Mouse (Mus musculus) skeletal muscle tissue, adult 2 months (tissue): ENCODE measurements around the gene Atl1.

Experiments used
- DNase-seq: peaks from one replicate; pipeline ENCODE4 v3.0.0-alpha.2; 2012; ENCODE audit warnings: low read depth, low spot score

Atl1 gene

GRCm38 (mm10) chr12:69941655-69942329 lies 49.4 kb downstream of the Atl1 start:
- DNase-seq = no peak

DNA sequence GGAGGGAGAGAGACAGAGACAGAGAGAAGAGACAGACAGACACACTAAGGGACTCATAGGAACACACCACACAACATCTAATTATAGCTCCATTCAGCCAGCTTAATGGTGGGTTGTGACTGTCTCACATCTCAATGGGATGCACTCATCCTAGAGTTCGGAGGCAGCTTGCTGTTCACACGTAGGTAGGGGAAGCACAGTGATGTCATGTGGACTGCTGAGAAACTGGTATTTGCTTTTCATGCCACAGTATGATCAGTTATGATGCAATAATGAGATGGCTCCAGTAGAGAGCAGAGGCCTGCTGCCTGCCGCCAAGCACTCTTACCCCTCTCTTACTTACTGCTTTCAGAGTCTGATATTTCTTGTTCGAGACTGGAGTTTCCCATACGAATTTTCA lies 53.4 kb downstream of the Atl1 start:
- DNase-seq = no peak

- no peak for DNase-seq
These were observed 55.1 kb downstream of the Atl1 start for GRCm38 (mm10) chr12:69947502-69947901.

DNA sequence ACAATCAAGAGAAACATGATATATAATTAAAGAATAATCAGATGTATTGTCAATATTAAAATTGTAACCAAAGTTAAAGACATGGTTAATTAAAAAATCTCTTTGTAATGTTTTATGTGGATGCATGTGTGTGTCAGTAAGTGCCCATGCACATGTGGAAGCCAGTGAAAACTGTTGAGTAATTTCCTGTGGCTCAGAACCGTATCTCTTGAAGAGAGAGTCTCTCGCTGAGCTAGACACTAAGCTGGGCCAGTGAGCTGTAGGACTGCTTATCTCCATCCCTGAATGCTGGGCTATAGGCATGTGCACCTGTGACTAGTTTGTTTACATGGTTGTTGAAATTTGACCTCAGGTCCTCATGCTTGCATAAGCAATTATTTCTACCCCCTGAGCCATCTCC lies 65.0 kb downstream of the Atl1 start:
- DNase-seq = no peak

GRCm38 (mm10) chr12:69962468-69962867 lies 70.1 kb downstream of the Atl1 start:
- peak; percentile 69 for DNase-seq

GRCm38 (mm10) chr12:69963141-69963540 lies 70.7 kb downstream of the Atl1 start:
- no peak for DNase-seq

- no peak for DNase-seq
These were observed 73.2 kb downstream of the Atl1 start for GRCm38 (mm10) chr12:69965644-69966043.

- DNase-seq = no peak
These were observed 73.7 kb downstream of the Atl1 start for GRCm38 (mm10) chr12:69966071-69966470.

DNA sequence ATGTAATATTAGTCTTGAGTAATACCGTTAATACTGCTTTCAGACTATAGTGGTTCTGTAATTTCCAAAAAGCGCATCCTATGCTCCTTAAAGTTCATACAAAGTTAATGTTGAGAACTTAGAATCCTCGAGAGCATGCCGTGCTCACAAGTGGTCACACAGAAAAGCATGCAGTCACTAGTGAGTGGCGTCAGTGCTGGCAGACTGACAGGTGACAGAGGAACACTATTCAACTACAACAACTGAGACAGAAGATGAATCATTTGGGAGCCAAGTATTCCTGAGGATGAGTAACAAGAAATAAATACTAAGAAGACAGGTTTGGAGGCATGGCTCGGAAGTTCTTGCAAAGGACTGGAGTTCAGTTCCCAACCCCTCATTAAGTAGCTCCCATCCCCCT lies 74.7 kb downstream of the Atl1 start:
- no peak for DNase-seq

GRCm38 (mm10) chr12:69968154-69968553 lies 75.7 kb downstream of the Atl1 start:
- DNase-seq = peak; percentile 83

GRCm38 (mm10) chr12:69973666-69974065 lies 81.3 kb downstream of the Atl1 start:
- DNase-seq = peak; percentile 69

DNA sequence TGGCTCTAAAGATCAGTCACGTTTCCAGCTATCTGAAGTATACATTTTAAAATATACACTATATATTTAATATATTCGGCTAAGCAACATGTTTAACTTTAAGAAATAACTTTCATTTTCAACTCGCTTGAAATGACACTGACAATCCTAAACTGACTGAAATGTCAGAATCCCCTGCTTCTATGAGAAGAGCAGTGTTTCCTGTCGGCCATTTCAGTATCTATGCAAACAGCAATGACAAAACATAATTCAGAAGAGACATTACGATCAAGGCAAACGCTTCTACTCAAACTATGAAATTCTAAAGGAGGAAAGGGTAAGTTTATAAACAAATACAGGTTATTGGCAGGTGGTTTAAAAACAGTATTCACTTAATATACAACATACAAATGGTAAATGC lies 84.3 kb downstream of the Atl1 start:
- no peak for DNase-seq

DNA sequence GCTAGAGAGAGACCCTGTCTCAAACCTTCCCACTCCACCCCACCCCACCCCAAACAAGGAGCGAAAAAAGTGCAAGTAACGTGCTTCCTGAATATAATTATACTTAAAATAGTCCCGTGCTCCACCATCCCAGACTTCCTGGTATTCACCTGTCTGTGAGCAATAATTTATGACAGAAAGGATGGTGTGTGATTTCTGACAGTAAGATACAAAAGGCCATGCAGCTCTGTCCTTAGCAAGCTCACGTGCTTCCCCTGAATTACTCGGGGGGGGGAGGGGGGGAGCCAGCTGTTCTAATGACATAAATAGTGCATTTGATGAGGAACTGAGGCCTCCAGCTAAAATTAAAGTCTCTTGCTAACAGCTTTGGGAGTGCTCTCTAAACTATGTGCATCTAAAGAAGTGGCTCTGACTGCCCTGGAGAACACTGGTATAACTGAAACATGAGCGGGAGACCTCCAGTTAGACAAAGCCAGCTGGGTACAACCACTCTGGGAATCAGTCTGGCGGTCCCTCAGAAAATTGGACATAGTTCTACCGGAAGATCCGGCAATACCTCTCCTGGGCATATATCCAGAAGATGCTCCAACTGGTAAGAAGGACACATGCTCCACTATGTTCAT lies 85.1 kb downstream of the Atl1 start:
- peak; percentile 42 for DNase-seq

DNA sequence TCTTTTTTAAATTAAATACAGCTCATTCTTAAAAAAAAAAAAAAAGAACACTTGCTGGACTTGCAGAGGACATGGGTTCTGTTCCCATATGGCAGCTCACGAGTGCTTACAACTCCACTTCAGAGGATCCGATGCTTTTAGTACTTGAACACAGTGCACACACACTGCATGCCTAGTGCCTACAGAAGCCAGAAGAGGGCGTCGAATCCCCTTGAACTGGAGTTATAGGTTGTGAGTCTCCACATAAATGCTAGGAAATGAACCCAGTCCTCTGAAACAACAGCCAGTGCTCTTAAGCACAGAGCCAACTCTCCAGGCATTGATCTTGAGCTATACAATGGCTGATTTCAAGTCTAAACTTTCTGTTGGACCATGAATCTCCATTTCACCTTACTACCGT lies 90.5 kb downstream of the Atl1 start:
- DNase-seq = no peak

DNA sequence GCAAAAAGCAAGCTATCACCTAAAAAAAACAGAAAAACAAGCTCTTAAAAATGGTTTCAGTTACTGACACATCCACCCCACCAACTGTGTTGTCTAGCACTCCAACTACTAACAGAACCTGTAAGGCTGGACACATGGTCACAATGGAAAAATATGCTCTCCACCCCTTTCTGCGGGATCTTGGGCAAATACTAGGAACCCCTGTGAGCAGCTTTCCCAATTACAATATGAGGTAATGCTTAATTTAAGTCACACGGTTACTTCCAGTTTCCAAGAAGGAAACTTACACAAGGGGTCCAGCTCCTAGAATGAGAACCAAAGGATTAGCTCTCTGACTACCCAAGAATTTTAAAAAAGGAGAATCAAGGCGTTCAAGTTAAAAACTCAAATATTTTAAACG lies 93.1 kb downstream of the Atl1 start:
- DNase-seq = no peak

- DNase-seq = peak; percentile 65
These were observed 93.9 kb downstream of the Atl1 start for GRCm38 (mm10) chr12:69986241-69986762.

DNA sequence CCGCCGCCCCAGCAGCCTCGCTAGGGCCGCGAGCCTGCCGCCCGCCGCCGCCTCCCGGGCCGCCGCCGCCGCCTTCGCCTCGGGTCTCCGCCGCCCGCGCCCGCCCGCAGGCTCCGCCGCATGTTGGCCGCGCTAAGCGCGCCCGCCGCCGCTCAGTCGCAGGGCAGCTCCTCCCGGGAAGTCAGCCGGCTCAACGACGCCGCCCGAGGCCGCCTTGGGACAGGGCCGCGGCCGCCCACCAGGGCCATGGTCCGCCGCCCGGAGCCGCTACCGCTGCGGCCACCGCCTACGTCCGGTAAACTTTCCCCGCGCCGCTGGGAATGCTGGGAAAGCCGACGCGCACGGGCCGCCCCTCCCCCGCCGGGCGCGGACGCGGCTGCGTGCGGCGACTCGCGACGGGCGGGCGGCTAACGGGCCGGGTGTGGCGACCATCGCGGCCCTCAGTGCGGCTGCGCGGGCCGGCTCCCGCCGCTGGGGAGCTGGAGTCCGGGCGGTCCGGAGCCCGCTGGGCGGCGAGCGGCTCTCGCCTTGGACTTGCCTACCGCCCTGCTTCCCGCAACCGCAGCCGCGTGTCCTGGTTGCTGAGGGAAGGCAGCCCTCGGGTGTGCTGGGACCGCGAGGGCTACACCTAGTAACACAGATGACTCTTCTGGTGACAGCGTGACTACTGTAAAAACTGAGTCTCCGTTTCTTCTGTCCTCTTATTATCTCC lies 94.5 kb downstream of the Atl1 start, which contains the start of gene Sav1:
Sav1 (minus strand) TSS at position 217 of the 712 bp plus-strand sequence.
- peak; percentile 88 for DNase-seq

DNA sequence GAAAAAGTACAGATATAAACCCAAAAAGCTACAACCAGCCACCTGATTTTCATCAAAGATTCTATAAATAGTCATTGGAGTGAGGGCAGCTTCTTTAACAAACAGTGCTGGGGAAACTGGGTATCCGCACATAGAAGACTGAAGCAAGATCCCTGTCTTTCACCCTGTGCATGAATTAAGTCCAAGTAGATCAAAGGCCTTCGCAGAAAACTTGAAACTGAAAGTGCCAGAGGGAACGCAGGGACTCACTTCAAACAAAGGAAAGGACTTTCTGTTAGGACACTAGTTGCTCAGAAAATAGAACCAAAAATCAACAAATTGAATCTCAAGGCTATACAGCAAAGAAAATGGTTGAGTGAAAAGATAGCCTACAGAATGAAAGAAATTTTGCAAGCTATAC lies 103.0 kb downstream of the Atl1 start:
- DNase-seq = no peak

DNA sequence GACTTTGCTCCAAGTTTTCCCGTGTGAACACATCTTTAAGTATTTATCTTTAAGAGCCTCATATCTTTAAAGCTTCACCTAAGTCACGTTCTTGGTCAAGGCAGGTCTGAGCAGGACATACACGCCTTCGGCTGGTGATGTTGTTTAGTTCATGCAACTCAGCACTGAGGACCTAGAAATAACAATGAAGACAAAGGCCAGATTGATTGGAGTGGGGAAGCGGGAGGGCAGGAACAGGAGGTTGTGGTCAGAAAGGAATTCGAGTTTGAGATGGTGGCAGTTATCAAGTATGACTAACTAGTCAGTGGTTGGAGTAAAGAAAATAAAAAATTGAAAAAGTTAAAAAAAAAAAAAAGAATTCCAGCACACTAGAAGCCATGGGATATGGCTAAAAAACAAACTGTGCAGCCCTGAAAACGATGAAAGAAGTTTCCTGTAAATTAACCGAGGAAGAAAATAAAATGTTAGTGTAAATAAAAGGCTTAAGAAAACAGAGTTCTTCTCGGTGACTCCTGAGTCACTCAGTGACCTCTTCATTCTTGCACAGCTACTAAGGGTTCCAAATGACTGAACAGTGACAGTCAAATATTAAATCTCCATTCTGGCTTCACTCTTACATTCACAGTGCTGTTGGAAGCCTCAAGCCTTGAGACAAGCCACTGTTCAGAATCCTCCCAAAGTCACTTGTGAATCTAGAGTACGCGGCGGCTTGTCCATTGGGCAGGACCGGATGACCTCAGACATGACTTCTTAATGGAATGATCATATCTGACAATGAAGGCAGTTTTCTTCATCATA lies 106.0 kb downstream of the Atl1 start:
- no peak for DNase-seq

DNA sequence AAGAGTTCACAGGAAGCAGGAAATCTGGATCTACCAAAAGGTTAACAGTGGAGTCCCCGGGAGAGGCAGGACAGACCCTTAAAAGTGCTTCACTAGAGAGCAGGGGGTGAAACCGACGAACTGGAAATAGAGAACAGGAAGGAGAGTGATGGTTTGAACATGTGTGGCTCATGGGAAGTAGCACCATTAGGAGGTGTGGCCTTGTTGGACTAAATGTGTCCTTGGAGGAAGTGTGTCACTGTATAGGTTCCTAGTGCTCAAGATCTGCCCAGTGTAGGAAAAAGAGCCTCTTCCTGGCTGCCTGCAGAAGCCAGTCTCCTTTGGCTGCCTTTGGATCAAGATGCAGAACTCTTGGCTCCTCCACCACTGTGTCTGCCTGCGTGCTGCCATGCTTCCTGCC lies 112.7 kb downstream of the Atl1 start:
- no peak for DNase-seq

- DNase-seq = no peak
These were observed 117.9 kb downstream of the Atl1 start for GRCm38 (mm10) chr12:70010356-70010755.

DNA sequence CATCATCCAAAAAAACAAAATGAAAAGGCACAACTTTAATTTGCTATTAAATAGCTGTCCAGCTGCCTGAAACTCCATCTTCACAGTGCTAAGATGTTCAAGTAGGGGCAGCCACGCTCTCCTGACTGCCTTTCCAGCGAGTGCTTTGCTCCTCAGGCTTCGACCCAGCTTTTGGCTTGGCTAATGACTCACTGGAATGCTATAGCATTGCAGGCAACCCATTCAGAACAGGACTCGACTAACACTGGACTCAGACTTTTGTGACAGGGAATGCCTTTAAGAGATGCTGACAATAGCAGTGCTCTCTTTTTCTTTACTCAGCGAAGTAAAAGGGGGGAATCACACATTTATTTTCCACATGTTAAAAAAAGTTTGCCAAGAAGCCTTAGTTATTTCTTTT lies 119.3 kb downstream of the Atl1 start:
- no peak for DNase-seq
